Mouse (Mus musculus): ENCODE data around the gene 0610010K14Rik. TPM values are rescaled to one million over a fixed set of nuclear protein-coding genes. Genes with fewer than 3 reads are reported as not detected.

0610010K14Rik gene
- polyA plus RNA-seq, 1 experiment from 2014 or later, result 171 TPM

DNA sequence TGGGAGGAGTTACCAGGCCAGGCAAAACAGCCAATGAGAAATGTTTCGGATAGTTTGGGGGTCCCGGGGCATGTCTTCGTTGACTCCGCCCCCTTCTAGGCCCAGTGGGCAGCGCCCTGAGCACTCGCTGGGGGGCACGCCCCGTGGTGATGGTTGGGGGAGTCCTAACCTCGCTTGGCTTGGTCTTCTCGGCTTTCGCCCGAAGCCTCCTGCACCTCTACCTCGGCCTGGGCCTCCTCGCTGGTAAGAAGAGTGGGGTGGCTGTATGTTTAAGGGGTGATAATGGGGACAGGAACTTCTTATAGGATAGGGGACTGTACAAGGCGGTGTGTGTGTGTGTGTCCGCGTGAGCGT is 22.9 kb downstream of the 0610010K14Rik start:
- ATAC-seq (ENCODE audit: low FRiP score, low TSS enrichment) (no peak), DNase-seq (no peak)
- peaks cover 35% of the 10 kb centered on the region for H3K4me1 ChIP-seq (ENCODE audit: control insufficient read depth, insufficient read depth, low read length)
- no peaks in the 10 kb centered on the region for H3K9me3 ChIP-seq (ENCODE audit: control insufficient read depth, low read length)
- H3K4me2 ChIP-seq (ENCODE audit: low read length), result peak overlapping the region; percentile 62
- peaks cover 49% of the 10 kb centered on the region for H3K27me3 ChIP-seq (ENCODE audit: control insufficient read depth, insufficient read depth, low read length)
- peaks cover 15% of the 10 kb centered on the region; the same call in 1 of the 2 replicates for H3K36me3 ChIP-seq (ENCODE audit: control insufficient read depth, insufficient read depth, low read length)
- WGBS, result 5% methylated on average over 18 of the region's 18 CpGs
- no peak overlapping the region for H3K27ac ChIP-seq (replicated peaks; ENCODE audit: low read depth, low read length)
- peak overlapping the region; percentile 36 for H3K4me3 ChIP-seq (replicated peaks; ENCODE audit: low read depth, low read length)
- H3K9ac ChIP-seq (replicated peaks; ENCODE audit: low read length), result no peak overlapping the region

DNA sequence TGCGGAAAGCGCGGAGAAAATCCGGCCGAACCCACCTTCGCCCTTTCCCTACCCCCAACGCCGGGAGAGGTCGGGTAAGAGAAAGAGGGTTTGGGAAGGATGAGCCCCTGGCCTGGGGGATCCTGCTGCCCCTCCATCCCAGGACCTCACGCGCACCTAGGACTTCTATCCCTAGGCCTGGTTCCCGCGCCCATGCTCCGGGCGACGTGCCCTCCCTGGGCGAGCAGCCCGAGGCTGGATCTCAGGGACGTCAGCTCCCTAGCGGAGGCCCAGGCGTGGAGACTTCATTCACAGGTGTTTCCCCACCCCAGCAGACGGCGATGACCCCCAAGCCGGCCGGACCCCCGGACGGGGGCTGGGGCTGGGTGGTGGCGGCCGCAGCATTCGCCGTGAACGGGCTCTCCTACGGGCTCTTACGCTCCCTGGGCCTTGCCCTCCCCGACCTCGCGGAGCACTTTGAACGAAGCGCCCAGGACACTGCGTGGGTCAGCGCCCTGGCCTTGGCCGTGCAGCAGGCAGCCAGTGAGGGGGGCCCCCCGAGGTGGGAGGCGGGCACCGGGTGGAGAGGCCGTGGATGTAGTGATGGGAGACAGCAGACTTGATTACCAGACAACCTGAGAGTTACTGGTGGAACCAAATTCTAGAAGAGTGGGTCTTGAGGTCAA is 23.4 kb downstream of the 0610010K14Rik start:
- Histone ChIP-seq H3K9me3 (ENCODE audit: control insufficient read depth, low read length) (no peaks in the 10 kb centered on the region), H3K36me3 (ENCODE audit: control insufficient read depth, insufficient read depth, low read length) (peaks cover 15% of the 10 kb centered on the region; the same call in 1 of the 2 replicates), H3K27ac (replicated peaks; ENCODE audit: low read depth, low read length) (no peak overlapping the region), H3K4me1 (ENCODE audit: control insufficient read depth, insufficient read depth, low read length) (peaks cover 29% of the 10 kb centered on the region), H3K9ac (replicated peaks; ENCODE audit: low read length) (peak overlapping the region; percentile 46), H3K27me3 (ENCODE audit: control insufficient read depth, insufficient read depth, low read length) (peaks cover 49% of the 10 kb centered on the region), H3K4me2 (ENCODE audit: low read length) (peak overlapping the region; percentile 62), H3K4me3 (replicated peaks; ENCODE audit: low read depth, low read length) (peak overlapping the region; percentile 36)
- ATAC-seq (ENCODE audit: low FRiP score, low TSS enrichment) (no peak), DNase-seq (peak; percentile 56)
- WGBS, result 1% methylated on average over 46 of the region's 46 CpGs

- Histone ChIP-seq H3K27ac (replicated peaks; ENCODE audit: low read depth, low read length) (no peak overlapping the region), H3K4me1 (ENCODE audit: control insufficient read depth, insufficient read depth, low read length) (peaks cover 24% of the 10 kb centered on the region), H3K27me3 (ENCODE audit: control insufficient read depth, insufficient read depth, low read length) (peaks cover 49% of the 10 kb centered on the region), H3K4me2 (ENCODE audit: low read length) (peak overlapping the region; percentile 62), H3K36me3 (ENCODE audit: control insufficient read depth, insufficient read depth, low read length) (peaks cover 15% of the 10 kb centered on the region; the same call in 1 of the 2 replicates), H3K9ac (replicated peaks; ENCODE audit: low read length) (peak overlapping the region; percentile 46), H3K9me3 (ENCODE audit: control insufficient read depth, low read length) (no peaks in the 10 kb centered on the region), H3K4me3 (replicated peaks; ENCODE audit: low read depth, low read length) (peak overlapping the region; percentile 36)
- DNase-seq (peak; percentile 55), ATAC-seq (ENCODE audit: low FRiP score, low TSS enrichment) (peak; percentile 24; the same call in 1 of the 2 replicates)
- WGBS, result 4% methylated on average over 26 of the region's 26 CpGs
Measured at GRCm38 (mm10) chr11:70213736-70214135, 24.0 kb downstream of the 0610010K14Rik start.

- H3K36me3 ChIP-seq (ENCODE audit: control insufficient read depth, insufficient read depth, low read length), result peaks cover 12% of the 10 kb centered on the region; the same call in 1 of the 2 replicates
Measured at GRCm38 (mm10) chr11:70212896-70213295, 24.8 kb downstream of the 0610010K14Rik start.

GRCm38 (mm10) chr11:70212423-70212822 is 25.3 kb downstream of the 0610010K14Rik start, which contains the start of gene Slc16a11:
Gene Slc16a11, plus strand, starts transcription at chr11:70212752.
- Histone ChIP-seq H3K9me3 (ENCODE audit: control insufficient read depth, low read length) (no peaks in the 10 kb centered on the region), H3K27ac (replicated peaks; ENCODE audit: low read depth, low read length) (no peak within 1 kb of the TSS), H3K4me1 (ENCODE audit: control insufficient read depth, insufficient read depth, low read length) (peaks cover 17% of the 10 kb centered on the region; the same call in 1 of the 2 replicates), H3K4me2 (ENCODE audit: low read length) (peak within 1 kb of the TSS; percentile 62), H3K4me3 (replicated peaks; ENCODE audit: low read depth, low read length) (peak within 1 kb of the TSS; percentile 36), H3K27me3 (ENCODE audit: control insufficient read depth, insufficient read depth, low read length) (peaks cover 49% of the 10 kb centered on the region), H3K9ac (replicated peaks; ENCODE audit: low read length) (peak within 1 kb of the TSS; percentile 46; the same call in 1 of the 2 replicates), H3K36me3 (ENCODE audit: control insufficient read depth, insufficient read depth, low read length) (peaks cover 9% of the 10 kb centered on the region; the same call in 1 of the 2 replicates)
- ATAC-seq (ENCODE audit: low FRiP score, low TSS enrichment), result no peak
- 67% methylated on average over 6 of the region's 6 CpGs for WGBS
- no peak for DNase-seq

More at GRCm38 (mm10) chr11:70212896-70213295, 24.8 kb downstream of the 0610010K14Rik start:
- Histone ChIP-seq H3K9ac (replicated peaks; ENCODE audit: low read length) (no peak overlapping the region), H3K27ac (replicated peaks; ENCODE audit: low read depth, low read length) (no peak overlapping the region), H3K4me1 (ENCODE audit: control insufficient read depth, insufficient read depth, low read length) (peaks cover 17% of the 10 kb centered on the region; the same call in 1 of the 2 replicates), H3K27me3 (ENCODE audit: control insufficient read depth, insufficient read depth, low read length) (peaks cover 49% of the 10 kb centered on the region), H3K4me3 (replicated peaks; ENCODE audit: low read depth, low read length) (no peak overlapping the region), H3K9me3 (ENCODE audit: control insufficient read depth, low read length) (no peaks in the 10 kb centered on the region), H3K4me2 (ENCODE audit: low read length) (peak overlapping the region; percentile 62; the same call in 1 of the 2 replicates)
- DNase-seq, result peak; percentile 90
- 13% methylated on average over 9 of the region's 9 CpGs for WGBS
- ATAC-seq (ENCODE audit: low FRiP score, low TSS enrichment), result no peak

GRCm38 (mm10) chr11:70211972-70212371 is 25.7 kb downstream of the 0610010K14Rik start:
- no peaks in the 10 kb centered on the region for H3K9me3 ChIP-seq (ENCODE audit: control insufficient read depth, low read length)
- H3K4me3 ChIP-seq (replicated peaks; ENCODE audit: low read depth, low read length), result no peak overlapping the region
- no peak overlapping the region for H3K27ac ChIP-seq (replicated peaks; ENCODE audit: low read depth, low read length)
- H3K27me3 ChIP-seq (ENCODE audit: control insufficient read depth, insufficient read depth, low read length), result peaks cover 47% of the 10 kb centered on the region
- ATAC-seq (ENCODE audit: low FRiP score, low TSS enrichment), result no peak
- no peak overlapping the region for H3K4me2 ChIP-seq (ENCODE audit: low read length)
- no peak for DNase-seq
- 64% methylated on average over 6 of the region's 6 CpGs for WGBS
- H3K4me1 ChIP-seq (ENCODE audit: control insufficient read depth, insufficient read depth, low read length), result peaks cover 17% of the 10 kb centered on the region; the same call in 1 of the 2 replicates
- peaks cover 4% of the 10 kb centered on the region; the same call in 1 of the 2 replicates for H3K36me3 ChIP-seq (ENCODE audit: control insufficient read depth, insufficient read depth, low read length)
- H3K9ac ChIP-seq (replicated peaks; ENCODE audit: low read length), result no peak overlapping the region

GRCm38 (mm10) chr11:70210681-70211080 is 27.0 kb downstream of the 0610010K14Rik start:
- no peaks in the 10 kb centered on the region for H3K9me3 ChIP-seq (ENCODE audit: control insufficient read depth, low read length)
- peaks cover 17% of the 10 kb centered on the region; the same call in 1 of the 2 replicates for H3K4me1 ChIP-seq (ENCODE audit: control insufficient read depth, insufficient read depth, low read length)
- no peak for ATAC-seq (ENCODE audit: low FRiP score, low TSS enrichment)
- peaks cover 35% of the 10 kb centered on the region for H3K27me3 ChIP-seq (ENCODE audit: control insufficient read depth, insufficient read depth, low read length)
- no peak overlapping the region for H3K4me3 ChIP-seq (replicated peaks; ENCODE audit: low read depth, low read length)
- no peak overlapping the region for H3K9ac ChIP-seq (replicated peaks; ENCODE audit: low read length)
- no peak overlapping the region for H3K27ac ChIP-seq (replicated peaks; ENCODE audit: low read depth, low read length)
- no peak for DNase-seq
- no peaks in the 10 kb centered on the region for H3K36me3 ChIP-seq (ENCODE audit: control insufficient read depth, insufficient read depth, low read length)
- H3K4me2 ChIP-seq (ENCODE audit: low read length), result no peak overlapping the region
- WGBS, result 95% methylated on average over 2 of the region's 2 CpGs

- H3K27me3 ChIP-seq (ENCODE audit: control insufficient read depth, insufficient read depth, low read length), result peaks cover 17% of the 10 kb centered on the region
- H3K9ac ChIP-seq (replicated peaks; ENCODE audit: low read length), result no peak overlapping the region
- DNase-seq (no peak), ATAC-seq (ENCODE audit: low FRiP score, low TSS enrichment) (no peak)
- H3K4me2 ChIP-seq (ENCODE audit: low read length), result no peak overlapping the region
- no peak overlapping the region for H3K4me3 ChIP-seq (replicated peaks; ENCODE audit: low read depth, low read length)
- H3K27ac ChIP-seq (replicated peaks; ENCODE audit: low read depth, low read length), result no peak overlapping the region
- H3K36me3 ChIP-seq (ENCODE audit: control insufficient read depth, insufficient read depth, low read length), result no peaks in the 10 kb centered on the region
- WGBS, result 78% methylated on average over 5 of the region's 5 CpGs
- H3K9me3 ChIP-seq (ENCODE audit: control insufficient read depth, low read length), result no peaks in the 10 kb centered on the region
- H3K4me1 ChIP-seq (ENCODE audit: control insufficient read depth, insufficient read depth, low read length), result 0 out of 2 replicates have a peak, but pooled peaks cover 4% of the 10 kb centered on the region
Measured at GRCm38 (mm10) chr11:70208778-70209388, 28.8 kb downstream of the 0610010K14Rik start.

Data from midbrain, embryonic 14.5 days (tissue).